Mouse (Mus musculus): ENCODE measurements at regions not wholly inside any gene's neighbourhood (a gene's known extent, or its start where the extent isn't known, plus 50 kb on each side); places are given as distances from the start of the nearest gene placed in this dataset.
A peak's percentile ranks its signal among the peaks of the same experiment; 100 is the strongest.
"Not testable (repeated sequence)": the region's sequence is repeated elsewhere in the genome, so short reads cannot be mapped to it uniquely, and the experiment has no call there.

GRCm38 (mm10) chr15:89730320-89730719 is 111.3 kb downstream of the Syt10 start:
- DNase-seq (ENCODE audit: extremely low spot score, low spot score) = peak; percentile 53

GRCm38 (mm10) chr15:89724356-89724755 is 117.3 kb downstream of the Syt10 start:
- DNase-seq (ENCODE audit: extremely low spot score, low spot score) = no peak

DNA sequence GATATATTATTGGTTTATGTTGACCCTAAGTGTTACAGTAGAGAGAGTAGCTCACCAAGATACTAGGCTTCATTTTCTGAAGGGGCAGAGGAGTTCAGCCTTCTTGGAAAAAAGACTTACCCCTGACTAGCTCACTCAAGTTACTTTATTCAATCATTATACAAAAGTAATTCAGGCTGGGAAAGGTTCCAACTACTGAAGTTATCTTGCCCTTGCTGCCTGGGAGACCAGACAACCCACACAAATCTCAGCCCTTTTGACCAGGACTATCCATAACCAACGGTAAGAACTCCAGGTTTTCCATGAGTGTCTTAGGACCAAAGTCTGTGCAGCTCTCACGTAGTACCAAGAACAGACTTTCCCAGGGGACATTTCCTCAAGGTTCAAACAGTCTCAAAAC is 105.5 kb upstream of the Rabl2 start:
- DNase-seq (ENCODE audit: extremely low spot score, low spot score) = no peak

DNA sequence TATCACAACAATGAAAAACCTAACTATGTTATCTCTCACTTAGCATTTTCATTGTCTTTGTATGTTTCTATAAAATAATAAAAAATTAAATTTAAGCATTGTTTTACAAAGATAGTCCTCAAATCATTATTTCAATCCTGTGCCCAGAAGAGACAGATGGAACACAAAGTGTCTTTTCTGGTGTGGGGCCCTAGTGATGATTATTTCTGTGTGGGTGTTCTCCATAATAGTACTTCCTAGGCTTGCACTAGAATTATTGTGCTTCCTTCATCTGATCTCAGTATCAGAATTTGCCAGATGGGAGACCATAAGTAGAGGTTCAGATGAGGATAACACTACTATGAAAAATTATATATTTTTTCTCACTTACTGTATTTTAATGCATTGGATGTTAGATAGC is 84.6 kb upstream of the Rabl2 start:
- DNase-seq (ENCODE audit: extremely low spot score, low spot score) = no peak

DNA sequence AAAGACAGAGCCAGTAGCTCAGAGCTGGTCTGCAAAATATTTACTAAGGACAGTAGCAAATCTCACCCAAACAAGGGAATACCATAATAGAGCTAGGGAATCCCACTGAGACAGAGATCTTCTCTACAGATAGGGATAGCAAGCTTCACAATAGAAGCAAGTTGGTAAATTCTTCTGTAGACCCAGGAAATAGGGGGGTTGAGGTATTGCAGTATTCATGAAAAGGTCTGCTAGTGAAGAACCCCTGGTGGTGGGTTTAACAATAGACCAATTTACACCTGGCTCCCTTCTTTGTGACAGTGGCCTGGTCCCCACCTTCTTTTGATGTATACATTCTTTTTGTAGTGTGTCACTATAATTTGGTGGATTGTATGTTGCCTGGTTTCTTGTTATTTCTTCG is 64.8 kb upstream of the Rabl2 start:
- DNase-seq (ENCODE audit: extremely low spot score, low spot score) = not testable (repeated sequence)
